Mouse (Mus musculus) testis, postnatal 10 days (tissue): ENCODE results near the gene Rptor.

ENCODE experiments used
- DNase-seq: peaks from one replicate; pipeline ENCODE4 v3.0.0; 2021; ENCODE audit warnings: low spot score

Gene Rptor

DNA sequence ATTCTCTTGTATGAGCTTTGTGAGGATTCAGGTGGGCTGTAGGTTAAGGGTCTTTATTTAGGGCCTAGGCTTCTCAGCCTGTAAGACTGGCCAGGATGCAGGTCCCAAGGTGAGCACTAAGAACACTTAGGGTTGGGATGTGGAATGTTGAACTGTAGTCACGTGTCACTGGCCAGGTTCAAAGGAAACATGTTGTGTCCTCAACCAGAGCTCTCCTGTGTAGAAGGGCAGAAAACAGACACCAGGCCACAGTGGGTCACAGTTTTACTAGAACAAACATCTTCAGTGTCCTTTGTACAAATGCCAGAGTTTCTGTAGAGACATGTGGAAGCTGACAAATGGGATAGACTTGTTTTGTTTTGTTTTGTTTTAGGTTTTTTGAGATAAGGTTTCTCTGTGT, 138.7 kb downstream of the Rptor start:
- DNase-seq: no peak

DNA sequence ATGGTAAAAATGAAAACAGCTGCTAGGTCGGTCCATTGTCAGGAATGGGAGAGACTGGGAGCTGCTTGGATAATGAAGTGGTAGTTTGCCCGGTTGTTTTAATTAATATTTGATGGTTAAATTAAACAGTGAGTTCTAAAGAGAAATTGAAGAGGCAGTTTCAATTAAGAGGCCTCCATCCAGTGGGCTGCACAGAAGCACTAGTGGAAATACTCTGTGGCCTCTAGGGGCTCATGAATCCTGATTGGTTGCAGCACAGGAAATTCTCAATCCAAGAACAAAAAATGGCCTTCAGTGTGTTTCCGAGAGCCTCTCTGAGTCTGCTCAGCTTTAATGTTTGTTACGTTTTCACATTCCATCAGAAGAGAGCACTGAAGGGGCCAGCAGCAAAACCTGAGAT, 141.7 kb downstream of the Rptor start:
- no peak for DNase-seq

DNA sequence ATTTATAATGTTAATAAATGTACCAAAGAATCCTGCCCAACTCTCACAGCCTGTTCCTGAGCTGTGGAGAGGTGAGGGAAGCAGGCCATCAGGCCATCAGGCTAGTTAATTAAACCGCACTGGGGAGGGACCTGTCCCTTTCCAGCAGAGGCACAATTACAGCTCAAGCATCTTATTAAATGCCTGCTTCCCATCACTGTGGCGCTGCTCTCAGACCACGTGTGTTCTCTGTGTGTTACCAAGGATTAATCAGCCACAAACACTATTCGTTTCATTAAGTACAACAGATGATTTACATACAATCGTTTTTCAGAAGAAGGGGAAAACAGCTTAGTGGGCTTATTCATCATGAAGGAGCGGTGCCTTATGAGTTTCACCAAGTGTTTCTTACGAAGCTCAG, 142.6 kb downstream of the Rptor start:
- DNase-seq: no peak

DNA sequence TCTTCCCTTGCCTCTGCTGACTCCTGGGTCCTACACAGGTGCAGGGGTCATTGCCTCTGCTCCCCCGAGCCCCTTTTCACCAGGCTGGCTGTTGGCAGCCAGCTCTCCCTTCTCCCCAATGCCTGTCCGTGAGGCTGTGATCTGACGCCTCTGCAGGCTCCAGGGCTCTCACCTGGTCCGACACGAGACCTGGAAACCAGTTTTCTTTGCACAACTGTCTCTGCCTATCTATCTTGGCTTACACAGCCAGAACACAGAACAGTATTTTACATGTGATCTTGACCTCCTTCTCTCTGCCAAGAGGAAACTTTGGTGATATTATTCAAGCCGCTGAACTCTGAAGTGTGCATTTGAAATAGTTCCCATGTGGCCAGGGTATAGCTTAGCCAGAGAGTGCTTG, 151.8 kb downstream of the Rptor start:
- no peak for DNase-seq

- DNase-seq: no peak
Observed at GRCm38 (mm10) chr11:119758214-119758613, 155.5 kb downstream of the Rptor start.

- no peak for DNase-seq
Observed at GRCm38 (mm10) chr11:119758705-119759327, 156.1 kb downstream of the Rptor start.

DNA sequence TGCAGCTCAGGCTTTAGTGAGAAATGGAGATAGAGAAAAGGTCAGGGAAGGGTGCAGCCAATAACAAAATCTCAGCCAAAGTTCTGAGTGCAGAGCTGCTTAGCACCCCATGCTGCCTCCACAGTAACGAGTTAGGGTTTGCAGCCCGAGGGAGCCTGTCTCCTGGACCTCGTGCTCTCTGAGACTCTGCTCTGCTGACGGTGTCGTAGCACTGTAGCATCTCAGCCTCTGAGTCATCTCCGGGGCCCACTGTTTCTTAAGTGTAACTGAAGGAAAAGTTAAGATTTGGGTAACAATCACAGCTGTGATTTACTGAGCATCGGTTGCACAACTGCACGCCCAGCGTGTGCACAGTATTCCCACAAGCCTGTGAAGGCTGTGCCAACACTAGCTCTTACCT, 160.2 kb downstream of the Rptor start:
- DNase-seq: no peak

DNA sequence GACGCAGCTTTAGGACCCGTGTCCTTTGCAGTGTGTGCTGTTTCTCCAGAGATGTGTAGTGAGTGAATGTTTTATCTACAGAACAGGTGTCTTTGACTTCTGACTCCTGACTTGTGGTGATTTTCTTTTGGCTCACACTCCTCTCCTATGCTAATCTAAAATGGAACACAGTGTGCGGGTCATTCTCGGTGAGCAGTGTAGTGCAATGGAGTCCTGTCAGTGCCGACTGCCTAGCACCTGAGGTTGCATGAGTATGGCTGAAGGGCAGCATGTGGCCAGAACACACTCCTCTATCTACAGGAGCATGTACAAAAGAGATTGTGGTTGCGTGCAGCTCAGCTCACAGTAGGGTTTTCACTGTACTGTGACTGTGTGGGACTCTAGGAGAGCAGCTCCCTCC, 163.3 kb downstream of the Rptor start:
- DNase-seq: no peak

DNA sequence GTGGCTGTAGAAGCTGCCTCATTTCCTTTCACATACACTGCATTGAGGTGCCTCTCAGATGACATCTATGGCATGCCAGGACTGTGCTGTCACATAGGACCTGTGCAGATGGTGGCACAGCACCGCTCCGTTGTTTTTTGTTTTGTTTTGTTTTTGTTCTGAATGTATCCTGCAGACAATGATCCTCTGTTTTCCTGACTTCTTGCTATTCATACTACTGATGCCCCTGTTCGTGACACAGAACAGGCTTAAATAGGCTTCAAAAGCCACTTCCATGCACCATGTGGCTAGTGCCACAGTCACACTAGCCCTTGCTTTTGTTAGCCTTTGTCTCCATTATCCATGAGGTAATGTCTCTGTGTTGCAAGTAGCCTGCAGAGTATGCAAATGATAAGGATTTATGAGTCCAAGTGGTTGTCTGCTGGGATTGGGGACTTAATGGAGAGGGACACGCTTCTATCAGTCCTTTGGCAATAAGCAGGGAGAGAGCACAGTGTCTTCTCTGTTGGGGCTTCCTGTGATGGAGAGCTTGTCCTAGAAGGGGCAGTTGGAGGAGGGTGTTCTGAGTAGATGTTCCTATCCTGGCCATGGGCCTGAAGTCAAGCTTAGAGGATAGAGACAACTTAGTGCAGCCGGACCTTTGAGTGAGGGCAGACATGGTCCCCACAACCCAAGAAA, 164.2 kb downstream of the Rptor start:
- no peak for DNase-seq

GRCm38 (mm10) chr11:119767525-119767924, 164.8 kb downstream of the Rptor start:
- DNase-seq: no peak

GRCm38 (mm10) chr11:119768511-119768910, 165.8 kb downstream of the Rptor start:
- no peak for DNase-seq

GRCm38 (mm10) chr11:119769666-119770065, 167.0 kb downstream of the Rptor start:
- no peak for DNase-seq

DNA sequence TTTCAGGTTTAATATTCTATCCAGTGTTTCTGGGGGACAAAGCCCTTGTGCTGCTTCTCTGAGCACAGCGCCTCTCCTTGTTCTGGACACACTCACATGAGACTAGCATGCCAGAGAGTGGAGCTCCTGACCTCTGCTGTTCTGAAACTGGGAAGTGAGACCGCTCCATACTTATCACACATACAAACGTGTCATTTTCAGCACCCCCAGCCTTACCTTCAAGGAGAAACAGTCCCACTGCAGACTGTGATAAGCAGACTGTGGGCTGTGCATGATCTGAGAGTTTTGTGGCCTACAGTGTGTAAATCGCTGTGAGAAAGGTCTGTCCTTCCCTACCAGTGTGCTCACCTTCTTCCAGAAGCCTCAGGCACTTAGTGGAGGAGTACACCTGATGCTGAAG, 168.3 kb downstream of the Rptor start:
- no peak for DNase-seq

- DNase-seq: no peak
Observed at GRCm38 (mm10) chr11:119772896-119773295, 170.2 kb downstream of the Rptor start.

GRCm38 (mm10) chr11:119775076-119775760, 172.5 kb downstream of the Rptor start:
- no peak for DNase-seq

GRCm38 (mm10) chr11:119777236-119777635, 174.5 kb downstream of the Rptor start:
- no peak for DNase-seq

GRCm38 (mm10) chr11:119777872-119778271, 175.2 kb downstream of the Rptor start:
- DNase-seq: no peak

DNA sequence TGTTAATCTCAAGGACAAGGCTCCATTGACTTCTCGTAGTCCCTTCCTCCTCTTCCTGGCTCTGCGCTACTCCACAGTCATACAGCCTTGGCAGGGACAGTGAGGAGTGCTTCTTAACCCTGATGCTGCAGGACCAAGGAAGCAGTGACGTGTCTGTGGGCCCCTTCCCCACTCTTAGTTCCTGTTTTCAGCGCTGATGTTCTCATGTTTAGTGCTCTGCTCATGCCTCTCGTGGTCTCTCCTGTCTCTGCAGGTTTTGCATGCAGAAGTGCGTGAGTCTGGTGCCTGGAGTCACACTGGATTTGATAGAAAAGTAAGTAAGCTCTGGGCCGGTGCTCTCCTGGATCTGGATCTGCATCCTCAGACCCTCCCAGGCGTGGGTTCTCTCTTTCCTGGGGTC, 177.6 kb downstream of the Rptor start:
- DNase-seq: no peak

- no peak for DNase-seq
Observed at GRCm38 (mm10) chr11:119781165-119781564, 178.5 kb downstream of the Rptor start.

DNA sequence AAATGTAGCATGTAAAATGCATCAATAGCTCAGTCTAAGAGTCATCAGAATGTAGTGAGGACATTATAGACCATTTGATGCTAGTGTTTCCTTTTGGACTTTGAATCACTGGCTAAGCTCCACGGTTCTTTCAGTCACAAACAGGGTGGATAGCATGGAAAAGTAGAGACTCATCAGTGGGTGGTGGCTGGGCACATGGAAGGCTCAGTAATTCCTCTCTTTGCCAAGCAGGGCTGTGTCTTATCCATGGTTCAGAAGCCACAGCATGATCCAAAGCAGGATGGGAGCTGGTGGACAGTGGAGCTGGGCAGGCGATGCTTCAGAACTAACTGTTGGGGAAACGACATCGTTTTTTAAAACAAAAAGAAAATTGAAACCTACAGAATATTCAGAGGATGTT, 179.0 kb downstream of the Rptor start:
- no peak for DNase-seq

GRCm38 (mm10) chr11:119783653-119784052, 180.9 kb downstream of the Rptor start:
- DNase-seq: no peak

GRCm38 (mm10) chr11:119784672-119785341, 182.1 kb downstream of the Rptor start:
- DNase-seq: no peak
